Mouse (Mus musculus) liver, postnatal 0 days (tissue): ENCODE measurements at regions not wholly inside any gene's neighbourhood (a gene's known extent, or its start where the extent isn't known, plus 50 kb on each side); places are given as distances from the start of the nearest gene placed in this dataset.

Experiments used
- CTCF ChIP-seq: sonication (generic); IDR thresholded peaks from 2 replicates; pipeline ENCODE4 v1.5.1; 2016; ENCODE audit warnings: antibody characterized with exemption, low read depth
- EP300 ChIP-seq: IDR thresholded peaks from 2 replicates; pipeline ENCODE4 v1.6.1; 2016; ENCODE audit warnings: antibody characterized with exemption, low read depth, mild to moderate bottlenecking

- TF ChIP-seq CTCF (peak; percentile 26; the same call in 1 of the 2 replicates), EP300 (no peak)
Measured at GRCm38 (mm10) chr9:5498306-5498705, 153.1 kb downstream of the Casp12 start.
